Mouse (Mus musculus): Measurements from ENCODE around the gene Larp7. TPM values are rescaled to one million over a fixed set of nuclear protein-coding genes. Genes with fewer than 3 reads are reported as not detected.

Gene Larp7
- polyA plus RNA-seq, 1 experiment from 2014 or later = 48.9 TPM

DNA sequence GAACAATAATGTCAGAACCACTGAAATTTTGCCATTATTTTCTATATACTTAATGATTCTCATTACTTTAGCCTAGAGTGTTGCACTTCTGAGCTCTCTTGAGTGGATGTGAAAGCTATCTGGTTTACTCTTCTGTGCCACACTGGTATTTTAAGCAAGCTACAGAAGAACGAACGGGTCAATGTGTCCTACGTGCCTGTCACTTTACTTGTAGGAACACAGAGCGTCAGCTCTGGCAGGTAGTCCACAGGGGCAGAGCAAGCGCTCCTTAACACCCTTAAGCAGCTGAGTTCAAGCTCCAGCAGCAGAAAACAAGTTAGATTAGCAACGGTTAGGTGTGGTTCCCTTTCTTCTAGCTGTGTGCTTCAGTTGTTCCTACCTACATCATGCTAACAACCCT lies 14.0 kb downstream of the Larp7 start:
- H3K36me3 ChIP-seq = peaks cover 28% of the 10 kb centered on the region
- no peaks in the 10 kb centered on the region for H3K27me3 ChIP-seq
- no peaks in the 10 kb centered on the region for H3K9me3 ChIP-seq
- no peak overlapping the region for H3K27ac ChIP-seq
- no peak overlapping the region for H3K4me3 ChIP-seq
- no peaks in the 10 kb centered on the region for H3K4me1 ChIP-seq
- WGBS = 80% methylated on average over 6 of the region's 6 CpGs
- no peak for ATAC-seq (ENCODE audit: insufficient number of reproducible peaks, low FRiP score, low TSS enrichment, low read depth)
- no peak overlapping the region for H3K9ac ChIP-seq
- H3K4me2 ChIP-seq = no peak overlapping the region

DNA sequence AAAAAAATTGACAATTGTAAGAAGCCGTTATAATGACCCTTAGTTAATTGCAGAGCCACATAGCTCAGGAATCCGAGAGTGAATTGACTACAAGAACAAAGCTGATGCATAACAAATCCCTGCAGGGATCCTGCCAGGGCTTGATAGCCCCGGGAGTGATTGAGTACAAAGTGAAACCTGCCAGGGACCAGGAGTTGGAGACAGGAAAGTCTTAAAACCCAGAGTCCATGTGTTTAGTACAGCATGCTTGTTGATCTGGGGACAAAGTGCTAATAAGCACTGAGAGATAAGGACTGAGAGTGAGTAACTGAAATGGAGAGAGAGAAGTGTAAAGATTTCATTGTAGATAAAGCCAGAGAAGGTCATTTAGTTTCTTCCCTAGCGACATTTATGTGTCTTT lies 22.9 kb downstream of the Larp7 start:
- no peak overlapping the region for H3K4me3 ChIP-seq
- ATAC-seq (ENCODE audit: insufficient number of reproducible peaks, low FRiP score, low TSS enrichment, low read depth) = no peak
- no peak overlapping the region for H3K4me2 ChIP-seq
- H3K27me3 ChIP-seq = no peaks in the 10 kb centered on the region
- no peaks in the 10 kb centered on the region for H3K4me1 ChIP-seq
- H3K9me3 ChIP-seq = no peaks in the 10 kb centered on the region
- no peak overlapping the region for H3K9ac ChIP-seq
- whole genome bisulfite sequencing = 9% methylated on average over 4 of the region's 4 CpGs
- no peaks in the 10 kb centered on the region for H3K36me3 ChIP-seq
- no peak overlapping the region for H3K27ac ChIP-seq

DNA sequence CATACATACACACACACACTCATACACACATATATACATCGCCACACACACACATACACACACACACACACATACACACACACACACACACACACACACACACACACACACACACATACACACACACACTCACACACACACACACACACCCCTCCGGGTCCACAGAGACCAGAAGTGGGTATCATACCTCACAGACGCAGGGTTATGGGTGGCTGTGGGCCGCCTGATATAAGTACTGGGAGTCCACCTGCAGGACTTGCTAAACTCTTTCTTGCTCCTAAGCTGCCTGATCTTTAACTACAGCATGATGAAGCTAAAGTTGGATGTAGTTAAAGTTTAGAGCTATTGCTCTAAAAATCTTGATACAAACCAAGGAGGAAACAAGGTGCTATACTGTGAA lies 23.3 kb downstream of the Larp7 start:
- no peak for ATAC-seq (ENCODE audit: insufficient number of reproducible peaks, low FRiP score, low TSS enrichment, low read depth)
- H3K27ac ChIP-seq = no peak overlapping the region
- H3K36me3 ChIP-seq = no peaks in the 10 kb centered on the region
- no peaks in the 10 kb centered on the region for H3K4me1 ChIP-seq
- H3K27me3 ChIP-seq = no peaks in the 10 kb centered on the region
- no peaks in the 10 kb centered on the region for H3K9me3 ChIP-seq
- 81% methylated on average over 4 of the region's 4 CpGs for WGBS
- no peak overlapping the region for H3K9ac ChIP-seq
- no peak overlapping the region for H3K4me3 ChIP-seq
- H3K4me2 ChIP-seq = no peak overlapping the region

DNA sequence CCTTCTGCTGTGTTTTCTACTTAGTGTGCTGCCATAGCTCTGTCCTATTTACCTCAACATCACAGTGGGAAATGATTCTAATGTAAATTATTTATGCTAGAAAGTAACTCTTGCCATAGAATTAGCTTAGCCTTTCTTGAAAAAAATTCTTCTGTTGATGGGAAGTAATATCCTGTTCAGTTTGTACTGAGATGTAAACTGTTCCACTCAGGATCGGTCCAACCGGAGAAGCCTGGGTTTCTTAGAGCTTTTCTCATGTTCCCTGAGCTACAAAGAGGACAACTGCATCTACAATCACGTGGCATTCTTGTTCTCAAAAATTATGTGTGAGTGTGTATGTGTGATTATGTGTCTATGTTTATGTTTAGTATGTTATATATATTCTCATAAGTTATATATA lies 23.9 kb downstream of the Larp7 start:
- Histone ChIP-seq H3K4me3 (no peak overlapping the region), H3K9me3 (no peaks in the 10 kb centered on the region), H3K36me3 (no peaks in the 10 kb centered on the region), H3K27me3 (no peaks in the 10 kb centered on the region), H3K4me2 (no peak overlapping the region), H3K27ac (no peak overlapping the region), H3K4me1 (no peaks in the 10 kb centered on the region), H3K9ac (no peak overlapping the region)
- no peak for ATAC-seq (ENCODE audit: insufficient number of reproducible peaks, low FRiP score, low TSS enrichment, low read depth)
- WGBS = 90% methylated on average over 3 of the region's 3 CpGs

DNA sequence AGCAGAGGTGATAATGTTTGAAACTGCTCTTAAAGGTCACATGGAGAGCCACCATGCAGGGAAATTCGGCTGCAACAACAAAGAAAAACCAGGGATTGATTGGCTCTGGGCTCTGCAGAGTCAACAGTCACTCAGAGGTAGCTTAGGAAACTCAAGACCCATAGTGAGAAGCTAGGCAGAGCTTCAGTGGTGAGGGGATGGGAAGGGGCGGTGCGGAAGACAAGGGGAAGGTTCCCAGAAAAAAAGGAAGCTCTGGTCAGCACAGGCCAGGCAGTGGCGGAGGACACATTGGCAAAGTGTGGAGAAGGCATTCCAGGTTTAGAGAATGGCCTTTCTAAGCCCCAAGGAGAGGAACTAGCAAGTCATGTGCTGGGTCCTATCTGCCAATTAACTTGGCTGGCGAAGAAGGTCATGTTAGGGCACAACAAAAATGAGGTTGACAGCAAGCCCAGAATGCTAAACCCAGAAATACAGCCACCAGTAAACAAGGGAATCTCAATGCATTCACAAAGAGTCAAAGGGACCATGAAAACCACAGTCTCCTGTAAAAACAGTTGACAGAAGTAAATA lies 25.6 kb downstream of the Larp7 start:
- no peak overlapping the region for H3K4me3 ChIP-seq
- no peaks in the 10 kb centered on the region for H3K9me3 ChIP-seq
- ATAC-seq (ENCODE audit: insufficient number of reproducible peaks, low FRiP score, low TSS enrichment, low read depth) = no peak
- 76% methylated on average over 5 of the region's 5 CpGs for WGBS
- no peaks in the 10 kb centered on the region for H3K4me1 ChIP-seq
- H3K27me3 ChIP-seq = no peaks in the 10 kb centered on the region
- no peak overlapping the region for H3K4me2 ChIP-seq
- H3K9ac ChIP-seq = no peak overlapping the region
- H3K36me3 ChIP-seq = no peaks in the 10 kb centered on the region
- H3K27ac ChIP-seq = no peak overlapping the region

DNA sequence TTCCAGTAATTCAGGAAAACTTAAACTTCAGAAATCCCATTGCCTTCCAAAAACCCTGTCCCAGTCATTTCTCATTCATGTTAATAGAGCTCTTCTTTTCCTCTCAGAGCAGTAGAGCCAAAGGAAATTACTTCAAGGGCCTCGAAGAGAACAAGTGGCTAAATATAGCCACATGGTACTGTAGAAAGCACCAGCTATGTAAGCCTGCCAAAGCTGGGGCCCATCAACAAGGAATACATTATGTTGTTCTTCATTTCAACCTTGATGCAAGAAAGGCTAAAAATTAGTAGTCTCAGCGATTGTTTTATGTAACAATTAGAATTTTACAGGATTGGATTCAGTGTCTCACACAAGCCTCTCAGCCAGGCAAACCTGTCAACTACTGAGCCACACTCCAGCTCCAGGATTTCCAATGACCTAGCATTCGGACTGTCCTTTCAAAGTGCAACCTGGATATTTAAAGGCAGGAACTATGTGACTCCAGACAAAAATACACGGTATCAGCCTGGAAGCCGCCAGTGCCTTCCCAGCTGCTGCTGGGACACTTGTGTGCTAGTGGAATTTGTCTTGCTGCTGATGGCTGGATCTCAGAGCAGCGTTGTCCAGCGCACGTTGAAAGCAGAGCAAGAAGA lies 27.8 kb downstream of the Larp7 start:
- Histone ChIP-seq H3K36me3 (no peaks in the 10 kb centered on the region), H3K9me3 (no peaks in the 10 kb centered on the region), H3K4me3 (no peak overlapping the region), H3K27ac (no peak overlapping the region), H3K4me1 (no peaks in the 10 kb centered on the region), H3K4me2 (no peak overlapping the region), H3K9ac (no peak overlapping the region), H3K27me3 (no peaks in the 10 kb centered on the region)
- WGBS = 64% methylated on average over 8 of the region's 8 CpGs
- no peak for ATAC-seq (ENCODE audit: insufficient number of reproducible peaks, low FRiP score, low TSS enrichment, low read depth)

DNA sequence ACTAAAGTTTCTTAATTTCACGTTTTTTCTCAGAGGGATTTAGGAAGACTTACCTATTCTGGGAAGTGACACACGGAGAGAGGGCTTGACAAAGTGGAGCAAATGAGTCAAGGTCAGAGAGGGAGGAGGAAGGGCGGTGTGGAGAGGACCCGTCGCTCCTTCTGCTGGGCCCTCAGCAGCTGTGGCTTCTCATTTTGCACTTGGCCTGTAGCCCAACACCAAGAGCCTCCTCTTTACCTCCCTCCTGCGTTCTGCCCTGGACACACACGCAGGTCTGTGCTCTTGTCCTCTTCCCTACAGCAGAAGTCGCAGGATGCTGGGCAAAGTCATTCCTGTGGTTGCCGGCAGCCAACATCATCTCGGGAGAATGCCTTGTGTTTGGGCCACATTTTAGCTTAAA lies 32.0 kb downstream of the Larp7 start:
- WGBS = 71% methylated on average over 10 of the region's 10 CpGs
- no peak overlapping the region for H3K4me2 ChIP-seq
- H3K4me1 ChIP-seq = no peaks in the 10 kb centered on the region
- no peak overlapping the region for H3K4me3 ChIP-seq
- no peaks in the 10 kb centered on the region for H3K9me3 ChIP-seq
- no peaks in the 10 kb centered on the region for H3K27me3 ChIP-seq
- H3K9ac ChIP-seq = no peak overlapping the region
- ATAC-seq (ENCODE audit: insufficient number of reproducible peaks, low FRiP score, low TSS enrichment, low read depth) = no peak
- H3K36me3 ChIP-seq = no peaks in the 10 kb centered on the region
- H3K27ac ChIP-seq = no peak overlapping the region

DNA sequence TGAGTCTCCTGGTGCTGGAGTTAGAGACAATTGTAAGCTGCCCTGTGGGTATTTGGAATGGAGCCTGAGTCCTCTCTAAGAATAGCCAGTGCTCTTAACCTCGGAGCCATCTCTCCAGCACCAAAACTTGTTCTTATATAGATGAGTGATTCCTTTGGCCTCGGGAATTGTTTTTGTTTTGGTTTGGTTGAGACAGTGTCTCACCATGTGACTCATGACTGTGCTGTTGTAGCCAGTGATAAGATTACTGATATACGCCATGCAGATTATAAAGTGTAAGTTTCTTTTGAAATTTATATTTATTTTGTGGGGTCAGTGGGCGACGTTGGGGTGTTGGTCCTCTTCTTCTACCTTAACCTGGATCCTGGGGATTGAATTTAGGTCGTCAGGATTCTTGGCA lies 32.8 kb downstream of the Larp7 start:
- no peaks in the 10 kb centered on the region for H3K27me3 ChIP-seq
- WGBS = 79% methylated on average over 6 of the region's 6 CpGs
- ATAC-seq (ENCODE audit: insufficient number of reproducible peaks, low FRiP score, low TSS enrichment, low read depth) = no peak
- no peak overlapping the region for H3K9ac ChIP-seq
- no peaks in the 10 kb centered on the region for H3K9me3 ChIP-seq
- H3K36me3 ChIP-seq = no peaks in the 10 kb centered on the region
- no peak overlapping the region for H3K4me3 ChIP-seq
- H3K27ac ChIP-seq = no peak overlapping the region
- H3K4me1 ChIP-seq = no peaks in the 10 kb centered on the region
- no peak overlapping the region for H3K4me2 ChIP-seq

DNA sequence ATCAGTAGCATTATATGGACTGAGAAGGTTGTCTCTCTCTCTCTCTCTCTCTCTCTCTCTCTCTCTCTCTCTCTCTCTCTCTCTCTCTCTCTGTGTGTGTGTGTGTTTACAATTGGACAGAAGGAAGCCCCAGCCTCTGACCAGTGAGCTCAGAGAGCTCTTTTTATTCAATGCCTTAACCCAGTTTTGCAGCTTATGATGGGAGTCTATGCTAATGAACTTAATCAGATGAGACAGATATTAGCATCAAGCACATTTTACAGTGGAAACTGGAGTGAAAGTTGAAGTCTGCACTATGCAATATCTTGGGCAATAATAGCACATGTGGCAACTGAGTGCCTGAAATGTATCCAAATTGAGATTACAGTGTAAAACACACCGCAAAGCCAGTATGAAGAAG lies 37.9 kb downstream of the Larp7 start:
- no peaks in the 10 kb centered on the region for H3K27me3 ChIP-seq
- H3K9me3 ChIP-seq = no peaks in the 10 kb centered on the region
- no peak overlapping the region for H3K27ac ChIP-seq
- no peaks in the 10 kb centered on the region for H3K4me1 ChIP-seq
- H3K9ac ChIP-seq = no peak overlapping the region
- no peak overlapping the region for H3K4me3 ChIP-seq
- H3K4me2 ChIP-seq = no peak overlapping the region
- no peak for ATAC-seq (ENCODE audit: insufficient number of reproducible peaks, low FRiP score, low TSS enrichment, low read depth)
- WGBS = 75% methylated on average over 1 of the region's 1 CpGs
- no peaks in the 10 kb centered on the region for H3K36me3 ChIP-seq

DNA sequence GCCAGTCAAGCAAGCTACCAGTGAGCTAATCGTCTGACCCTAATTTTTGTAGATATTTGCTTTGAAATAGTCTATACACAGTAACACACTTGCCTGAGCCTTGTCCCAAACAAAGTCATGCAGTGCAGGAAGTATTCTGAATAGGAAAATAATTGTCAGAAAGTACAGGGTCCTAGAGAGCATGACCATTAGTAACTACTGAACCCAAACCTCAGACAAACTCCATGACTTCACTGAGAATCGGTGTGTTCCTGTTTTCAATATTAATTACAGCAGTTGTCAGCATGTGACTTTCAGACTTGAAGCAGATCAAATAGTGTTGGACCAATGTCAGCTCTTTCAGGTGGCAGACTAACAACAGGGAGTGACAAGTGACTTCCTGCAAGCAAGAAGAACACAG lies 39.5 kb downstream of the Larp7 start:
- H3K27me3 ChIP-seq = no peaks in the 10 kb centered on the region
- H3K9me3 ChIP-seq = no peaks in the 10 kb centered on the region
- H3K9ac ChIP-seq = no peak overlapping the region
- H3K4me2 ChIP-seq = no peak overlapping the region
- H3K4me3 ChIP-seq = no peak overlapping the region
- H3K27ac ChIP-seq = no peak overlapping the region
- WGBS = 65% methylated on average over 2 of the region's 2 CpGs
- H3K4me1 ChIP-seq = no peaks in the 10 kb centered on the region
- ATAC-seq (ENCODE audit: insufficient number of reproducible peaks, low FRiP score, low TSS enrichment, low read depth) = no peak
- no peaks in the 10 kb centered on the region for H3K36me3 ChIP-seq

DNA sequence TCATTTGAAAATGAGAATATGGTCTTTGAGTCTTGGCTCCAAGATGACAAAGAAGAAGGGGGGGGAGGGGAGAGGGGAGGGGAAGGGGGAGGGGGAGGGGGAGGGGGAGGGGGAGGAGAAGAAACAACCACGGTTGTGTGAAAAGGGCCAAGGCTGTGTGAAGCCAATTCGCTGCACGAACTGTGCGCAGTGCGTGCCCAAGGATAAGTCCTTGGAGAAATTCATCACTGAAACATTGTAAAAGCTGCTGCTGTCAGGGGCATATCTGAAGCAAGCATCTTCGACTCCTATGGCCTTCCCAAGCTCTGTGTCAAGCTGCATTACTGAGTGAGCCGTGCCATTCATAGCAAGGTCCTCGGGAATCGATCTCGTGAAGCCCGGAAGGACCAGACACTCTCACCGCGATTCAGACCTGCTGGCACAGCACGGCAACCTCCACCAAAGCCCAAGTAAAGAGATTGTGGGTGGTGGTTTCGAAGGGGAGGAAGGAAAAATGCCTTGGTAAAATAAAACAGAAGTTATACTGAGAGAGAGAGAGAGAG lies 40.3 kb downstream of the Larp7 start:
- Histone ChIP-seq H3K4me1 (no peaks in the 10 kb centered on the region), H3K27me3 (no peaks in the 10 kb centered on the region), H3K9ac (no peak overlapping the region), H3K4me3 (no peak overlapping the region), H3K27ac (no peak overlapping the region), H3K4me2 (no peak overlapping the region), H3K36me3 (no peaks in the 10 kb centered on the region), H3K9me3 (no peaks in the 10 kb centered on the region)
- ATAC-seq (ENCODE audit: insufficient number of reproducible peaks, low FRiP score, low TSS enrichment, low read depth) = no peak
- WGBS = 77% methylated on average over 15 of the region's 15 CpGs

DNA sequence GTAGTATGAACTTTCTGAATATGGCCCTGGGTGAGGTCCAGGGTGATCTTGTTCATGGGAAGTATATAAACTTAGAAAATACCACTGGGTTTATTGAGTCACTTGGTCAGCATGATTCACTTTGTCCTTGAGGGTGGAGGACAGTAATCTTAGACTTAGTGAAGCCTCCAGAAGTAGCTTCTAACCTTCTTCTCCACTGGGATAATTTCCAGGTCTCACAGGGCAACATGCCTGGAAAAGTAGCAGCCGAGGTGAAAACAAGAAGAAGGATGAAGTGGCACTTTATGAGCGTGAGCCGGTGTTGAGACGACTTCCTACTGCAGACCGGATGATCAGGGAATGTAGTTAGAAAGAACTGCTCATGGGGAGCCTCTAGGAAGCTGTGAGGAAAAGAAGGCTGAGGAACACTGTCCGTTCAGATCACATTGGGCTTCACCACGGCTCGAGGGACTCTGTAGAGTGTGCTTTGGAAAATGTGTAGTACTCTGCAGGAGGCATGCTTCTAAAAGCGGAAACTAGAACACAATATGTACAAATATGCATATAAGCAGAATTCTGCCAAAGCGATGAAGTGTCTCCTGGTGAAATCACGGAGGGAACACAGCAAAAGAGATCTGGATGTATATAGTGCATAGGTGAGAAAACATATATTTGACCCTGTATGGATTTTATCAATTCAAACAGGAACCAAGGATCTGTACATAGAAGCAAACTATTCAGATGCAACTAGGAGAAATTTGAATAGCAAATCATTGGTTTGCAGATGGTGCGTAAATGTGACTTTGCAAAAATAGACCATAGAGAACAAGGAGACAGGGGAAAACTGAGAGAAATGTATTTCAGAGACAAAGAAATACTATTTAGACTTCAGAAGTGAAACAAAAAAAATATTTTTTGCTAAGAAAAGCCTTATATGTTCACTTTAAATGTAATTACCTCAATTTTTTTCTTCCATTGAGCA lies 41.1 kb downstream of the Larp7 start:
- Histone ChIP-seq H3K9me3 (no peaks in the 10 kb centered on the region), H3K4me2 (no peak overlapping the region), H3K9ac (no peak overlapping the region), H3K4me3 (no peak overlapping the region), H3K27me3 (no peaks in the 10 kb centered on the region), H3K4me1 (no peaks in the 10 kb centered on the region), H3K36me3 (no peaks in the 10 kb centered on the region), H3K27ac (no peak overlapping the region)
- no peak for ATAC-seq (ENCODE audit: insufficient number of reproducible peaks, low FRiP score, low TSS enrichment, low read depth)
- WGBS = 71% methylated on average over 12 of the region's 12 CpGs
